In genomic region chr11:86757142-86757479, GRCm38 (mm10) we compare ENCODE assay signal across 8 mouse cellular contexts. TPM values are rescaled to one million over a fixed set of nuclear protein-coding genes. Genes with fewer than 3 reads are reported as not detected.
DNase-seq lines count a peak whose midpoint lies in the region; ATAC-seq and TF ChIP-seq lines count a peak whose summit lies in the region.

No protein-coding gene starts in this region.

- no peak for TF ChIP-seq CTCF in ES-Bruce4 (IDR thresholded peaks at IDR 0.05; ENCODE audit: low read depth, low read length)

- no peaks in the 10 kb centered on the region for H3K27me3 ChIP-seq in heart, embryonic 13.5 days (replicated peaks)
- H3K27me3 ChIP-seq in ES-Bruce4 (ENCODE audit: control insufficient read depth, insufficient read depth, low read length, poor library complexity, severe bottlenecking), result no peaks in the 10 kb centered on the region
- H3K27me3 ChIP-seq in forebrain, embryonic 15.5 days, result no peaks in the 10 kb centered on the region
- H3K27me3 ChIP-seq in liver, embryonic 16.5 days (ENCODE audit: control insufficient read depth, insufficient read depth, low read depth, low read length), result no peaks in the 10 kb centered on the region

- H3K9ac ChIP-seq in heart, embryonic 13.5 days, result peak overlapping the region; percentile 98
- H3K9ac ChIP-seq in ES-Bruce4 (ENCODE audit: low read depth, poor library complexity, severe bottlenecking), result peak overlapping the region; percentile 85
- H3K9ac ChIP-seq in forebrain, embryonic 15.5 days (replicated peaks), result peak overlapping the region; percentile 95
- H3K9ac ChIP-seq in liver, embryonic 16.5 days (ENCODE audit: low read depth, low read length), result peak overlapping the region; percentile 97

- ATAC-seq in heart, embryonic 13.5 days (ENCODE audit: extremely low read depth, insufficient number of reproducible peaks, low FRiP score, low TSS enrichment), result peak; percentile 17
- peak; percentile 80; the same call in 1 of the 2 replicates for ATAC-seq in forebrain, embryonic 15.5 days (replicated peaks)
- ATAC-seq in liver, embryonic 16.5 days (ENCODE audit: low read depth), result no peak

- peak overlapping the region; percentile 93 for H3K4me2 ChIP-seq in heart, embryonic 13.5 days
- H3K4me2 ChIP-seq in forebrain, embryonic 15.5 days (replicated peaks), result peak overlapping the region; percentile 94
- H3K4me2 ChIP-seq in liver, embryonic 16.5 days (ENCODE audit: low read depth, low read length), result peak overlapping the region; percentile 57

- H3K4me1 ChIP-seq in heart, embryonic 13.5 days, result peaks cover 49% of the 10 kb centered on the region
- no peaks in the 10 kb centered on the region for H3K4me1 ChIP-seq in ES-Bruce4 (ENCODE audit: control insufficient read depth, insufficient read depth, low read length)
- H3K4me1 ChIP-seq in forebrain, embryonic 15.5 days, result peaks cover 37% of the 10 kb centered on the region
- peaks cover 48% of the 10 kb centered on the region for H3K4me1 ChIP-seq in liver, embryonic 16.5 days (ENCODE audit: control insufficient read depth, low read depth, low read length)

- no peak for DNase-seq in heart, postnatal 4 days
- DNase-seq in frontal cortex, postnatal 25 days (ENCODE audit: low spot score in 2 of 2), result no peak
- DNase-seq in spleen, postnatal 4 days (ENCODE audit: low spot score in 2 of 2), result no peak
- DNase-seq in ovary, adult 18-20 months (ENCODE audit: low spot score), result no peak

- peak overlapping the region; percentile 99 for H3K27ac ChIP-seq in heart, embryonic 13.5 days (replicated peaks)
- H3K27ac ChIP-seq in ES-Bruce4 (ENCODE audit: insufficient read depth, low read length), result peak overlapping the region; percentile 86
- peak overlapping the region; percentile 98 for H3K27ac ChIP-seq in forebrain, embryonic 15.5 days (replicated peaks)
- peak overlapping the region; percentile 100 for H3K27ac ChIP-seq in liver, embryonic 16.5 days (ENCODE audit: low read length)

- peak; percentile 65 for TF ChIP-seq POLR2A in ES-Bruce4 (IDR thresholded peaks at IDR 0.05; ENCODE audit: insufficient read depth, low read length)

- H3K36me3 ChIP-seq in heart, embryonic 13.5 days, result peaks cover 6% of the 10 kb centered on the region; the same call in 1 of the 2 replicates
- peaks cover 10% of the 10 kb centered on the region for H3K36me3 ChIP-seq in ES-Bruce4 (ENCODE audit: control insufficient read depth, insufficient read depth, low read length, poor library complexity, severe bottlenecking)
- no peaks in the 10 kb centered on the region for H3K36me3 ChIP-seq in forebrain, embryonic 15.5 days
- 0 out of 2 replicates have a peak, but pooled peaks cover 4% of the 10 kb centered on the region for H3K36me3 ChIP-seq in liver, embryonic 16.5 days (ENCODE audit: control insufficient read depth, insufficient read depth)

- no peak for TF ChIP-seq EP300 in ES-Bruce4 (IDR thresholded peaks at IDR 0.05; ENCODE audit: insufficient read depth, low read depth, low read length)

- peak overlapping the region; percentile 86 for H3K4me3 ChIP-seq in heart, embryonic 13.5 days
- H3K4me3 ChIP-seq in ES-Bruce4 (ENCODE audit: low read depth, low read length), result peak overlapping the region; percentile 96
- H3K4me3 ChIP-seq in forebrain, embryonic 15.5 days, result peak overlapping the region; percentile 94
- H3K4me3 ChIP-seq in liver, embryonic 16.5 days (ENCODE audit: low read depth, low read length), result peak overlapping the region; percentile 93

- WGBS in heart, embryonic 13.5 days, result 2% methylated on average over 18 of the region's 18 CpGs
- under 1% methylated on average over 18 of the region's 18 CpGs for WGBS in forebrain, embryonic 15.5 days
- under 1% methylated on average over 17 of the region's 18 CpGs for WGBS in liver, embryonic 16.5 days (ENCODE audit: insufficient replicate concordance)

- H3K9me3 ChIP-seq in heart, embryonic 13.5 days, result no peaks in the 10 kb centered on the region
- H3K9me3 ChIP-seq in ES-Bruce4 (replicated peaks; ENCODE audit: control insufficient read depth, insufficient read depth, low read length, poor library complexity, severe bottlenecking), result no peaks in the 10 kb centered on the region
- no peaks in the 10 kb centered on the region for H3K9me3 ChIP-seq in forebrain, embryonic 15.5 days
- no peaks in the 10 kb centered on the region for H3K9me3 ChIP-seq in liver, embryonic 16.5 days (replicated peaks; ENCODE audit: control insufficient read depth, low read length)

RNA-seq across cellular contexts. Expression of gene Cltc, which starts 0.3 kb away (rescaled TPM):
- 117 and 118 TPM in 2 replicates for polyA plus RNA-seq in heart, embryonic 13.5 days (2015; fragmentation: Nextera tagmentation; extraction: Ambion mirVana)
- total RNA-seq in heart, postnatal 4 days (2021), result 100 to 1,000 TPM; 266 to 273 TPM
- polyA plus RNA-seq in ES-Bruce4 (2011; ENCODE audit: insufficient read depth, insufficient read length, low read depth, missing spikeins), result 453 and 507 TPM in 2 replicates
- polyA plus RNA-seq in forebrain, embryonic 15.5 days (2015; fragmentation: Nextera tagmentation; extraction: Ambion mirVana), result 127 and 135 TPM in 2 replicates
- polyA plus RNA-seq in liver, embryonic 16.5 days (2015; fragmentation: Nextera tagmentation; extraction: Ambion mirVana), result 87.5 and 96.5 TPM in 2 replicates

RNA-seq across cellular contexts. Expression of gene Dhx40, which starts 50.4 kb away (rescaled TPM):
- polyA plus RNA-seq in heart, embryonic 13.5 days (2015; fragmentation: Nextera tagmentation; extraction: Ambion mirVana), result 13.5 and 14.0 TPM in 2 replicates
- total RNA-seq in heart, postnatal 4 days (2021), result 10 to 100 TPM; 17.6 to 19.2 TPM
- 48.3 and 51.5 TPM in 2 replicates for polyA plus RNA-seq in ES-Bruce4 (2011; ENCODE audit: insufficient read depth, insufficient read length, low read depth, missing spikeins)
- polyA plus RNA-seq in forebrain, embryonic 15.5 days (2015; fragmentation: Nextera tagmentation; extraction: Ambion mirVana), result 31.2 and 31.7 TPM in 2 replicates
- 10.4 and 10.8 TPM in 2 replicates for polyA plus RNA-seq in liver, embryonic 16.5 days (2015; fragmentation: Nextera tagmentation; extraction: Ambion mirVana)
